Mouse (Mus musculus): ENCODE data around the gene Kank1. TPM values are rescaled to one million over a fixed set of nuclear protein-coding genes. Genes with fewer than 3 reads are reported as not detected.

Gene Kank1
- polyA plus RNA-seq, 1 experiment from 2014 or later = 2.4 TPM

GRCm38 (mm10) chr19:25422096-25422495 is 185.3 kb downstream of the Kank1 start:
- Histone ChIP-seq H3K4me3 (ENCODE audit: low read depth, low read length) (no peak overlapping the region), H3K9me3 (replicated peaks; ENCODE audit: control insufficient read depth, low read length) (no peaks in the 10 kb centered on the region), H3K4me2 (ENCODE audit: low read length) (no peak overlapping the region), H3K9ac (ENCODE audit: low read length) (no peak overlapping the region), H3K4me1 (ENCODE audit: control insufficient read depth, insufficient read depth, low read length) (no peaks in the 10 kb centered on the region), H3K36me3 (ENCODE audit: control insufficient read depth, insufficient read depth, low read length) (no peaks in the 10 kb centered on the region), H3K27ac (ENCODE audit: low read depth, low read length) (no peak overlapping the region), H3K27me3 (replicated peaks; ENCODE audit: control insufficient read depth, insufficient read depth, low read length) (no peaks in the 10 kb centered on the region)
- 90% methylated on average over 7 of the region's 7 CpGs for WGBS
- ATAC-seq = no peak
- DNase-seq (ENCODE audit: low spot score) = no peak

DNA sequence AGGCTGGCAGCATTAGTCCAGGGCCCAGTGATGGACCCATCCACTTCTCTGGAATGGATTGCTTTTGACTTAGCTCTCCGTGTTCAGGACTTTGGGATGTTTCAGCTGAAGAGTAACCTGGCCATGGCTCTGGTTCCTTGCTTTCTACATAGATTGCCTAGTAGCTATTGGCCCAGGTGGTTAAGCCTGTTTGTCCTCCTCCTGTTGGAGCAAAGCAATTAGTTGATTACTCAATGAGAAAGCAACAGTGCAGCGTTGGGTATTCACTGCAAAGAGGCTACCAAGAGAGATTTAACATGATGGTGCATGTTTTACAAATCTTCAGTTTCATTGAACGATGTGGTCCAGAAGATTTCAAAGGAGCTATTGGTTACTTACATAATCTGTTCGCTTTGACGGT is 186.6 kb downstream of the Kank1 start:
- no peaks in the 10 kb centered on the region for H3K27me3 ChIP-seq (replicated peaks; ENCODE audit: control insufficient read depth, insufficient read depth, low read length)
- WGBS = 91% methylated on average over 5 of the region's 5 CpGs
- ATAC-seq (no peak), DNase-seq (ENCODE audit: low spot score) (no peak)
- H3K4me1 ChIP-seq (ENCODE audit: control insufficient read depth, insufficient read depth, low read length) = no peaks in the 10 kb centered on the region
- no peak overlapping the region for H3K4me2 ChIP-seq (ENCODE audit: low read length)
- no peak overlapping the region for H3K9ac ChIP-seq (ENCODE audit: low read length)
- no peaks in the 10 kb centered on the region for H3K36me3 ChIP-seq (ENCODE audit: control insufficient read depth, insufficient read depth, low read length)
- H3K9me3 ChIP-seq (replicated peaks; ENCODE audit: control insufficient read depth, low read length) = no peaks in the 10 kb centered on the region
- H3K27ac ChIP-seq (ENCODE audit: low read depth, low read length) = no peak overlapping the region
- H3K4me3 ChIP-seq (ENCODE audit: low read depth, low read length) = no peak overlapping the region

- 95% methylated on average over 5 of the region's 5 CpGs for WGBS
Observed at GRCm38 (mm10) chr19:25426431-25426830, 189.7 kb downstream of the Kank1 start.

GRCm38 (mm10) chr19:25427886-25428285 is 191.1 kb downstream of the Kank1 start:
- DNase-seq (ENCODE audit: low spot score) = no peak
- Histone ChIP-seq H3K36me3 (ENCODE audit: control insufficient read depth, insufficient read depth, low read length) (no peaks in the 10 kb centered on the region), H3K4me1 (ENCODE audit: control insufficient read depth, insufficient read depth, low read length) (no peaks in the 10 kb centered on the region), H3K4me3 (ENCODE audit: low read depth, low read length) (no peak overlapping the region), H3K4me2 (ENCODE audit: low read length) (no peak overlapping the region), H3K9ac (ENCODE audit: low read length) (no peak overlapping the region), H3K27me3 (replicated peaks; ENCODE audit: control insufficient read depth, insufficient read depth, low read length) (no peaks in the 10 kb centered on the region), H3K27ac (ENCODE audit: low read depth, low read length) (no peak overlapping the region), H3K9me3 (replicated peaks; ENCODE audit: control insufficient read depth, low read length) (no peaks in the 10 kb centered on the region)
- 97% methylated on average over 17 of the region's 17 CpGs for WGBS
- no peak for ATAC-seq

More at GRCm38 (mm10) chr19:25426431-25426830, 189.7 kb downstream of the Kank1 start:
- Histone ChIP-seq H3K27me3 (replicated peaks; ENCODE audit: control insufficient read depth, insufficient read depth, low read length) (no peaks in the 10 kb centered on the region), H3K27ac (ENCODE audit: low read depth, low read length) (no peak overlapping the region), H3K36me3 (ENCODE audit: control insufficient read depth, insufficient read depth, low read length) (no peaks in the 10 kb centered on the region), H3K9ac (ENCODE audit: low read length) (no peak overlapping the region), H3K4me1 (ENCODE audit: control insufficient read depth, insufficient read depth, low read length) (no peaks in the 10 kb centered on the region), H3K4me3 (ENCODE audit: low read depth, low read length) (no peak overlapping the region), H3K9me3 (replicated peaks; ENCODE audit: control insufficient read depth, low read length) (no peaks in the 10 kb centered on the region), H3K4me2 (ENCODE audit: low read length) (no peak overlapping the region)
- no peak for DNase-seq (ENCODE audit: low spot score)
- no peak for ATAC-seq

GRCm38 (mm10) chr19:25428338-25428962 is 191.7 kb downstream of the Kank1 start:
- ATAC-seq (no peak), DNase-seq (ENCODE audit: low spot score) (no peak)
- no peaks in the 10 kb centered on the region for H3K36me3 ChIP-seq (ENCODE audit: control insufficient read depth, insufficient read depth, low read length)
- WGBS = 96% methylated on average over 13 of the region's 13 CpGs
- no peaks in the 10 kb centered on the region for H3K27me3 ChIP-seq (replicated peaks; ENCODE audit: control insufficient read depth, insufficient read depth, low read length)
- H3K9me3 ChIP-seq (replicated peaks; ENCODE audit: control insufficient read depth, low read length) = no peaks in the 10 kb centered on the region
- no peak overlapping the region for H3K9ac ChIP-seq (ENCODE audit: low read length)
- H3K4me1 ChIP-seq (ENCODE audit: control insufficient read depth, insufficient read depth, low read length) = no peaks in the 10 kb centered on the region
- no peak overlapping the region for H3K27ac ChIP-seq (ENCODE audit: low read depth, low read length)
- no peak overlapping the region for H3K4me2 ChIP-seq (ENCODE audit: low read length)
- no peak overlapping the region for H3K4me3 ChIP-seq (ENCODE audit: low read depth, low read length)

DNA sequence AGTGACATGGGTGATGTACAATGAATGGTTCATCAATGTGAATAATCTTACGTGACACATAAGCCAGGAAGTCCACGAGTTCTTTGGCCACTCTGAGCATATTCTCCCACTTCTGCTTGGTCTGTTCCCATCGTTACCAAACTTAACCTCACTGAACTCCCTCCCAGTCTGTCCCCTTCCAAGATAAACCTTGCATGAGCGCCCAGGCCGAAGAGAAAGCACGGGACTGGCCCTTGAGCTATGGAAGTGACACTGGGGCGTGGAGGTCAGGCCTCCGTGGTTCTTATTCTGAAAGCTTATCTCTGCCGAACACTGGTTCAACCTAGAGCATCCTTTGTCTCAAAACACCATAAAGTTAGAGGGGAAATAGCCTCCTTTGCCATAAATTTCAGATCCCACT is 194.7 kb downstream of the Kank1 start:
- WGBS = 87% methylated on average over 9 of the region's 9 CpGs
- no peak overlapping the region for H3K4me2 ChIP-seq (ENCODE audit: low read length)
- H3K9me3 ChIP-seq (replicated peaks; ENCODE audit: control insufficient read depth, low read length) = no peaks in the 10 kb centered on the region
- no peak overlapping the region for H3K4me3 ChIP-seq (ENCODE audit: low read depth, low read length)
- H3K36me3 ChIP-seq (ENCODE audit: control insufficient read depth, insufficient read depth, low read length) = no peaks in the 10 kb centered on the region
- no peak overlapping the region for H3K9ac ChIP-seq (ENCODE audit: low read length)
- H3K4me1 ChIP-seq (ENCODE audit: control insufficient read depth, insufficient read depth, low read length) = no peaks in the 10 kb centered on the region
- ATAC-seq (no peak), DNase-seq (ENCODE audit: low spot score) (no peak)
- no peak overlapping the region for H3K27ac ChIP-seq (ENCODE audit: low read depth, low read length)
- no peaks in the 10 kb centered on the region for H3K27me3 ChIP-seq (replicated peaks; ENCODE audit: control insufficient read depth, insufficient read depth, low read length)

GRCm38 (mm10) chr19:25431909-25432308 is 195.1 kb downstream of the Kank1 start:
- Histone ChIP-seq H3K4me2 (ENCODE audit: low read length) (no peak overlapping the region), H3K27me3 (replicated peaks; ENCODE audit: control insufficient read depth, insufficient read depth, low read length) (no peaks in the 10 kb centered on the region), H3K27ac (ENCODE audit: low read depth, low read length) (no peak overlapping the region), H3K36me3 (ENCODE audit: control insufficient read depth, insufficient read depth, low read length) (no peaks in the 10 kb centered on the region), H3K9me3 (replicated peaks; ENCODE audit: control insufficient read depth, low read length) (no peaks in the 10 kb centered on the region), H3K9ac (ENCODE audit: low read length) (no peak overlapping the region), H3K4me1 (ENCODE audit: control insufficient read depth, insufficient read depth, low read length) (no peaks in the 10 kb centered on the region), H3K4me3 (ENCODE audit: low read depth, low read length) (no peak overlapping the region)
- 88% methylated on average over 7 of the region's 7 CpGs for WGBS
- ATAC-seq (no peak), DNase-seq (ENCODE audit: low spot score) (no peak)

GRCm38 (mm10) chr19:25433169-25433690 is 196.5 kb downstream of the Kank1 start:
- Histone ChIP-seq H3K27ac (ENCODE audit: low read depth, low read length) (no peak overlapping the region), H3K4me2 (ENCODE audit: low read length) (no peak overlapping the region), H3K4me1 (ENCODE audit: control insufficient read depth, insufficient read depth, low read length) (no peaks in the 10 kb centered on the region), H3K9me3 (replicated peaks; ENCODE audit: control insufficient read depth, low read length) (no peaks in the 10 kb centered on the region), H3K27me3 (replicated peaks; ENCODE audit: control insufficient read depth, insufficient read depth, low read length) (no peaks in the 10 kb centered on the region), H3K4me3 (ENCODE audit: low read depth, low read length) (no peak overlapping the region), H3K36me3 (ENCODE audit: control insufficient read depth, insufficient read depth, low read length) (no peaks in the 10 kb centered on the region), H3K9ac (ENCODE audit: low read length) (no peak overlapping the region)
- 89% methylated on average over 7 of the region's 7 CpGs for WGBS
- DNase-seq (ENCODE audit: low spot score) (no peak), ATAC-seq (no peak)

GRCm38 (mm10) chr19:25434345-25434744 is 197.6 kb downstream of the Kank1 start:
- no peak overlapping the region for H3K4me2 ChIP-seq (ENCODE audit: low read length)
- no peaks in the 10 kb centered on the region for H3K9me3 ChIP-seq (replicated peaks; ENCODE audit: control insufficient read depth, low read length)
- no peaks in the 10 kb centered on the region for H3K4me1 ChIP-seq (ENCODE audit: control insufficient read depth, insufficient read depth, low read length)
- WGBS = 92% methylated on average over 7 of the region's 7 CpGs
- no peaks in the 10 kb centered on the region for H3K36me3 ChIP-seq (ENCODE audit: control insufficient read depth, insufficient read depth, low read length)
- H3K9ac ChIP-seq (ENCODE audit: low read length) = no peak overlapping the region
- ATAC-seq (no peak), DNase-seq (ENCODE audit: low spot score) (no peak)
- H3K4me3 ChIP-seq (ENCODE audit: low read depth, low read length) = no peak overlapping the region
- no peak overlapping the region for H3K27ac ChIP-seq (ENCODE audit: low read depth, low read length)
- H3K27me3 ChIP-seq (replicated peaks; ENCODE audit: control insufficient read depth, insufficient read depth, low read length) = no peaks in the 10 kb centered on the region
